Mouse (Mus musculus) spleen, adult 18-20 months (tissue): ENCODE results near the gene Tmsb15b2.
"Not testable (repeated sequence)": the region's sequence is repeated elsewhere in the genome, so short reads cannot be mapped to it uniquely, and the experiment has no call there.

Experiments
- DNase-seq, 2 experiments: peaks; one replicate each; pipeline ENCODE4 v3.0.0; 2022; ENCODE audit warnings: mixed read lengths in 2 of 2

Gene Tmsb15b2

DNA sequence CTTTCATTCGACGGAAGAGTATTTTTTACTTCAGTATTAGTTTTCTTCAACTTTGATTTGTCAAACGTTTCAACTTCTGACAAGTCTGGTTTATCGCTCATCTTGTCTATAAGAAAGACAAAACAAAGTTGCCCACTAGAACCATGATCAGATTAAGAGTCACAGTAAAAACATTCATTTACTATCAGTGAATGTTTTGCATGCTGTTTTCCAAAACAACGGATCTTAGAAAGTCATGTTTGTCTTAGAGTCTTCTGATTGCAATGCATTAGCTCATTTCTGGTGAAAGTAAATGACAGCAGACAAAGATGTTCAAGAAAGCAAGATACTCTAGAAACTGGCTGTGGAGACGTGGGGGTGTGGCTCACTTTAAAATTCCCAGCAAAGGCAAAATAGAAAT lies at the start of gene Tmsb15b2:
TSS of gene Tmsb15b2 (minus strand) at position 101 of the 400 bp plus-strand sequence.
- not testable (repeated sequence) for DNase-seq

DNA sequence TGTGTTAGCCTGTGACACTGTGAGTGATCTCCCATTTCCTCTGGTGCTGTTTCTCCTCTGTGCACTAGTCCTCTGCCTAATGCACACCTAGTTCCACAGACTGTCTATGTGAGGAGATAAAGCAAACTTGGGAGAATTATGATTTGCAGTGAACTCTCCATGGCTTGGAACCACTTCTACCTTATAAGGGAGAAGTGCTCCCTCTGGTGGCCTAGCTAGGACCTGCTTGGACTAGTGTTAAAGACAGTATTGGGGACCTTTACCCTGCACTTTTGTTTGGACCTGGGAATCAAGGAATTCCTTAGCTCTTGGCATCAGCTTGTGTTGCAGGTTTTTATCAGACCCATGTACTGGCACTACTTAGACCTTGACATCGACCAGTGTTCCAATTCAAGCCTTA lies 44.0 kb upstream of the Tmsb15b2 start:
- DNase-seq = peak; percentile 16 to 63

DNA sequence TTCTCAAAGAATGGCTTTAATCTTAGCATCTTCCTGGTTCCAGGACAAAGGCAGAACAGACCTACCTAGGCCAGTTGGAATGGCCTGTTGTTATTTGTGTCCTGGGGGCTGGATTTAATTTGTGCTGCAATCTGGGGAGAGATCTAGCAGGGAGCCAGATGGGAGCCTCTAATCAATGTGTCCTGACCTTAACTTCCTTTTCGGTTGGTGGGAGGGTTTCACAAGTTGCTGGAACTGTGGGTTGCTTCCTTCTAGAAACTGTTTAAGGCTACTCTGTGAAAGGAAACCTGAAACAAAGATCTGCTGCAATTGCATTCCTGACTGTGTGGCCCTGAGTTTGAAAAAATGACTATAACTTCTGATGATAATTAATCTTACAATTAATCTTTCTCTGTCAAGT lies 42.4 kb upstream of the Tmsb15b2 start:
- DNase-seq = no peak

DNA sequence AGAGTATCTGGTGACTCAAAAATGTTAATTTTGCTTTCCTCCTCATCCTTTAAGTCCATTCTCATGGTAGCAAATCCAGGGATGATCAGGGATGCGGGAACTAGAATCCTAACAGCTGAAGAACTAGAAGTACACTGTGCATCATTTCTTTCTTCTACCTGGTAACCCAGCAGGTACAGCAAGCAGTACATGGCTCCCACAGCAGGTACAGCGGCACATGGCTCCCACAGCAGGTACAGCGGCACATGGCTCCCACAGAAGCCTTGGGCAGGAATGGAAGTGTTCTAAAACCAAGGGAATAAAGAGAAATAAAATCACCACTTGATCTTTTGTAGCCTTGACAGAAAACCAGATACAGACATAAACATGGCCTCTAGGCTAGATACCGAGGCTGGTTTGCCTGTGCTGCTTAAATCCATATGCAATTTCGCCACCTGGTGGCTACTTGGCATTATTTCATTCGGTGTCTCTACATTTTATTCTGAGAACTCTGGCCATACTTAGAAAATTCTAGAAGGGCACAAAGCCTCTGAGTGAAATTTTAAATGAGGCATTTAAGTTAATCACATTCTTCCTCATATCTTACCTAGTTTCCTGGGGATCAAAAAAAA lies 39.9 kb upstream of the Tmsb15b2 start:
- DNase-seq = peak in 1 of 2 experiments; percentile 35

DNA sequence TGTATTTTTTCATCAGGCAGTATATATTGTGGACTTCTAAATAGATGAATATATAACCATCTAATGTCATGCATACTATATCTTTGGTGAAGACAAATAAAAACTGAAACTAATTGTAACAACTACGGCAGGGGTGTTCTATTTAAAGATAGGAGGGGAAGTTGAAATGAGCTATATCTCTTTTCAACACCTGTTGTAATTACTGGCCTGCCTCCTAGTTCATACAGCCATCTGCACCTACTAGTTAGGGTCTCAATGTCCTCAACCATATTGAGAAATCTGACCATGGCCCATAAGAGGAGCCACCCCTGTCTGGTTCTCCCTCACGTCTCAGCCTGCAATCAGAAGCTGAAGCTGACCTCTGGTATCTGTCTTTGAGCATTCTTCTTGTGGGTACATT lies 21.0 kb upstream of the Tmsb15b2 start:
- no peak for DNase-seq

DNA sequence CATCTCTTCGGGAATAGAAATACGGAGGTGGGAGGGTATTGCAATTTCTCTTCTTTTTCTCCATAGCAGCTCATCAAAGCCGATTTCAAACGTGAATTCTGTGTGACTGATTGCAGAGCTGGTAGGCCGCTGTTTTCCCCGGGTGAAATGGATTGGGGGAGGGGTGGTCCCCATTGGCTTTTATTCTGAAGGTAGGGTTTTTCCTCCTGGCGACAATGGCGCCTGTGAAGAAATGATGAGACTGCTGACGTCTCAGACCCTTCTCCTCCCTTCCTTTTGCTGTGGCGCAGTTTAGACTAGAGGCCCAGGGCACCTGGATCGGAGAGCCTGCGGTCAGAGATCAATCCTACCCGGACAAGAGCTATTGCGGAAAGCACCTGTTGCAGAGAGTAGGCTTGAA lies 18.3 kb upstream of the Tmsb15b2 start:
- DNase-seq = no peak

DNA sequence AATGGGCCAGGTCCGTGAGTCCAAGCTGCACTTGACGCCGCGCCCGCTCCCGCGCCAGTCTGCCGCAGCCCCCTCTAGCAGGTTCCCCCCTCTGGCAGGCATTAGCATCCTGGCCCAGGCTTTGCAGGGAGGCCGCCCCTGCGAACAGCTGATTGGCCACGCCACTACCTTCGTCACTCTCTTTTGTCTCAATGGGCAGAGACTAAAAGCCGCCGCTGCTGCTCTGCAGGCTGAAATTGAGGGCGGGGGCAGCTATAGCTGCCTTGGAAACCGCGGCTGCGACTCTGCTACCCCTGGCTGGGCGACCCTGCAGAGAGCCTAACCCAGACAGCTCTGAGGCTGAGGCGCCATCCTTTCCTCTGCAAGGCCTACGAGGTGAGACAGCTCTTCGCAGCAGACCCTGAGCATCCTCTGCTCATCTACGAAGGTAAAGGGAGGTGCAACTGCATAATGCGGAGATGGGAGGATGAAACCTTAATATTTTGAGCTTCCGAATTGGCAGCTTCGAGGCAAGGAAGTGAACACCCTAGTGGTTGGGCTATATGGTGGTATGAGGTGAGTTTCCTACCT lies 17.8 kb upstream of the Tmsb15b2 start, which contains the start of gene Zcchc18:
TSS of gene Zcchc18 (plus strand) at position 178 of the 570 bp plus-strand sequence.
- DNase-seq = peak; percentile 63 to 68

DNA sequence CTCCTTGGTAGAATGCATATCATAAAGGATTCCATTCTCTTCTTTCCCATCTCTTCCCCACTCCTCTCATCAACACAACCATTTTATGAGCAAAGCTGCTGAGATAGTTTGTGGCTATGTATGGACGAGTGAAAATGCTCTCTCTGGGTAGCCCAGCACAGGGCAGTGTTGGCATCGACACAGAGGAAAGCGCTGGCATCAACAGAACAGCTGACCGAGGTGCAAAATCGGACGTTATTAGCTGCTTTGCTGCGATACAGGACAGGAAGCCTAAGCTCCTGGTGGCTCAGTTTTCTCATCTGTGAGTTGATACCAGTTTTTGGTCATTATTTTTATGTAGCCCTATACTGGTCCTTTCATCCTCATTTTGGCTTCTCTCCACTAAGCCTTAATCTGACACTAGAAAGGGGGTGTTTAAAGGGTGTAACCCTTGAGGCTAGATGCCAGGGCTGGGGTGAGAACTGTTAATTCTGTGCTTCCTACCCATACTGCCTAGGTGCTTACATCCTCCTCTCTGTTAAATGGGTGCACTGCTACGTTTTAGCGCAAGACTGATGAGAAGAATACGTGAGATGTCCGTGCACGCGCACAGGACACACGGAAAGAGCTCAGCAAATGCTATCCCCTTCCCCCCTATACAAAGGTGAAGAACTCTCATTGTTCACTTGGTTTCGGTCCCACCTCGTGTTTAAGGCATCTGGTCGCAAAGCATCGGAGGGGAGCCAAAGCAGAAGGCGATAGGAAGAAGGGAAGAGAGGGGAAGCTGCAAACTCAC lies 17.1 kb upstream of the Tmsb15b2 start:
- DNase-seq = no peak

DNA sequence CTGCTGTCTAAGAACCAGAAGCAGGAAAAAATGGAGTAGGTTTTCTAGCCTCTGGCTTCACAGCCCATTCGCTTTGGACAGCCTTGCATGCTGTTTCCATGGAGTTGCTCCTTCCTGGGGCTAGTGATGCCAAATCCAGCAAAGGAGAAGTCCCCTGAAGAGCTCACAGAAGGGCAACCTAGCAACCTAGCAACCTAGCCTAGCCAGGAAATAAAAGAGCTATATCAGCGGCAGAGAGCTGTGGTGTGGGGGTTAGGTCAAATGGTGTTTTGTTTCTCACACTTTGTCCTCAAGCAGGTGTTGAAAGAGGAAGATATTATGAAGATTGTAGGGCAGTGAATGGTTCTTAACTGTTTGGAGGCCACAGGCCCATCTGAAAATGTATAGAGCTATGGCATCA lies 16.0 kb upstream of the Tmsb15b2 start:
- no peak for DNase-seq

DNA sequence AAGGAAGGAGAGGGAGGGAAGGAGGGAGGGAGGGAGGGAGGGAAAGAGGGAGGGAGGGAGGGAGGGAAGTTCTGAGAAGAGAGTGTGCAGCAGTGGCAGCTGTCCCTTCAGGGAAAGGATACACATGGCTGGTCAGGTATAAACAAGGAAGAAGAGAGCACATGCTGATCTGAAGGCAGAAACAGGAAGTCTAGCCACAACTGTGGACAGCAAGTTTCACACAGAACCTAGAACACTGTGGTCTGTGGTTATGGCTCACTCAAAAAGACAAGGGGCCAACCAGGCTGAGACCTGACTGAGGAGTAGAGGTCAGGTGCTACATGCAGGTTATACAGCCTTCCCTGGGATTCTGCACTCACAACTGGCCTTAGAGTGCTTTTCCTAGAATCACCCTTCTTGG lies 10.7 kb upstream of the Tmsb15b2 start:
- DNase-seq = peak in 1 of 2 experiments; percentile 32

DNA sequence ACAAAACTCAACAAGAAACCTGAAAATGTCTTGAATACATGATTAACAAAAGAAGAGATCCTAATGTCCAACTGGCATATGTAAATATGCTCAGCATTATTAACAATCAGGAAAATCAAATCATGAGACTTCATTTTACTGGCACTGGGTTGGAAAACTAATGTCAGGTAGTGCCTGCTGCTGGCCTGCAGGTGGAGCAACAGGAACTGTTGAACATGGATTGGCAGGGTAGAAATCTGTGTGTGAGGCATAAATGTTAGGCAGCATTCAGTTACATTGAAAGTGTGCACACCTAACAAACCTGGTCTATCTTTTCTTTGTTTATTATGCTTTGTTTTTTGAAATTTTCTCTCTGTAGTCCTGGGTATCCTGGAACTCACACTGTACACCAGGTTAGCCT lies 3.3 kb upstream of the Tmsb15b2 start:
- DNase-seq = no peak

DNA sequence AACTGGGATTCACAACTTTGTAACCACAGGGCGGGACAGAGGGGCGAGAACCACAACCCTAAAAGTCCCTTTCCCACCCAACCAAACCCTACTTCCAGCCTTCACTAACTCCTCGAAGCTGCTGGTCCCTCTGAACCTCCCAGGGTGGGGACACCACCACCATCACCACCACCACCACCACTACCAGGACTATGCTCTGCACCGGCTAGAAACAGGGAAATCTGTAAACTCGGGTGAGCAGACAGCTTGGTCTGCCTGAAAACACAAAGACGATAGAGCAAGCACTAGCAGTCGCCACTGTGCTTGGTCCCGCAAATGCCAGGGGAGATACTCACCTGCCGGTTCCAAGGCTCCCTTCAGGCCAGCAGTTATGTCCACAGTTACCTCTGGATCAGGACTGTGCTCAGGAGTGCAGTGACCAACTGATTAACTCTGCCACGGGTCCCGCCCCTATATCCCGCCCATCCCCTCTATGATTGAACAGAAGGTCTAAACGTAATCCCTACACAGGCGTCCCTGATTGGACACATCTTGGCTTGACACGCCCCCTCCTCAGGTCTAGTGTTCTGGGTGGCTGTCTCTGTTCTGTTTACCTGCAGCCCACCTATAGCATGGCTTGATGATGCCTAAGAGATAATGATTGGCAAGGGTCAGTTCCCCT lies 1.3 kb upstream of the Tmsb15b2 start, which contains the start of the genes Tmsb15l and Tmsb15b1:
TSS of gene Tmsb15l (minus strand) at position 446 of the 661 bp plus-strand sequence.
TSS of gene Tmsb15b1 (minus strand) at position 451 of the 661 bp plus-strand sequence.
- DNase-seq = peak in 1 of 2 experiments; percentile 47

DNA sequence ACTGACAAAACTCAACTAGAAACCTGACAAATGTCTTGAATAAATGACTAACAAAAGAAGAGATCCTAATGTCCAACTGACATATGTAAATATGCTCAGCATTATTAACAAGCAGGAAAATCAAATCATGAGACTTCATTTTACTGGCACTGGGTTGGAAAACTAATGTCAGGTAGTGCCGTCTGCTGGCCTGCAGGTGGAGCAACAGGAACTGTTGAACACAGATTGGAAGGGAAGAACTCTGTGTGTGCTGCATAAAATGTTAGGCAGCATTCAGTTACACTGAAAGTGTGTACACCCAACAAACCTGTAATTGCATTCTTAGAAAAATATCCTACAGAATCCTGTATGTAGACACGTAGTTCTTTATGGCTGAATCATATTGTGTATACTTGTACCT lies 15.6 kb downstream of the Tmsb15b2 start:
- DNase-seq = no peak

DNA sequence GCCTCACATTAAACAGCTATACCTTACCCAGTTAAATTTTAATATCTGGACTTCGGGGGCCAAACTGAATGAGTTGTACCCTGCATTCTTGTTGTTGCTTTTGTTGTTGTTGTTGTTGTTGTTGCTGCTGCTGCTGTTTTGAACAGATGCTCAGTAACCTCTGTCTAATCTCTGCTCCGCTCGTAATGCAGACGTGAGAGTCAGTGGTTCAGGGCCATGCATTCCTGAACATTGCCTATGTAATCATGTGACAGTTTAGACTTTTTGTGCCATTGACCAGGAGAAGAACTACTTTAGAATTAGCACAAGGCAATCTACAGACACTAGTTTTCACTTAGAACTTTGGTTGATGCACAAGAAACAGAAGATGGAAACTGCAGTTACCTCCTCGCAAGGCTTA lies 17.0 kb downstream of the Tmsb15b2 start:
- DNase-seq = not testable (repeated sequence)

DNA sequence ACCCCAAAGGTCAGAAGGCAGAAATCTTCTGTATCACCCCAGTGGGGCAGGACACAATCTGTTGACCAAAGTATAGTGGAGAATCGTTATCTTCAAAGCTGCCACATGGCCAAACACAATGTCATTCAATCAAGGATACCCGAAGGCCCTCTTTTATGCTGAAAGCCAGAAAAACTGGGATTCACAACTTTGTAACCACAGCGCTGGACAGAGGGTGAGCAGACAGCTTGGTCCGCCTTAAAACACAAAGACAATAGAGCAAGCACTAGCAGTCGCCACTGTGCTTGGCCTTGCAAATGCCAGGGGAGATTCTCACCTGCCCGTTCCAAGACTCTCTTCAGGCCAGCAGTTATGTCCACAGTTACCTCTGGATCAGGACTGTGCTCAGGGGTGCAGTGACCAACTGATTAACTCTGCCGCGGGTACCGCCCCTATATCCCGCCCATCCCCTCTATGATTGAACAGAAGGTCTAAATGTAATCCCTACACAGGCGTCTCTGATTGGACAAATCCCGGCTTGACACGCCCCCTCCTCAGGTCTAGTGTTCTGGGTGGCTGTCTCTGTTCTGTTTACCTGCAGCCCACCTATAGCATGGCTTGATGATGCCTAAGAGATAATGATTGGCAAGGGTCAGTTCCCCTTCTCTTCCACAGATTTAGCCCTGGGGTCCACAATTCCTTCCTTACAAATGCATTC lies 17.6 kb downstream of the Tmsb15b2 start:
- DNase-seq = peak in 1 of 2 experiments; percentile 54

DNA sequence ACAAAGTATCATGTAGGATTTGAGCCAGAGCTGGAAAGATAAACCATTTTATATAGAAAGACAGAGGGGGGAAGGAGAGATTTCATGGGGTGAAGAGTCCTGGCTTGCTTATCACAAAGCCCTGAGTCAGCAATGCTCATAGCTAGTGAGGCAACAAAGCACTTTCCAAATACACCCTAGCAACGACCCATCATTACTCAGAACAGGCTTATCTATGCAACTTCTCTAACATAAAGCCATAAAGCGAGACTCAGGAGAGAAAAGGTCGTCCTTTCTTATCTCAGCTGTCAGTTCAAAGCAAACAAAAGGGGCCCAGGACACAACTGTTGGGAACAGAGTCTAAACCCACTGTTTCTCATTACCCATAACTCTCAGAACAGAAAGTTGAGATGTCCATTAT lies 37.3 kb downstream of the Tmsb15b2 start:
- no peak for DNase-seq

DNA sequence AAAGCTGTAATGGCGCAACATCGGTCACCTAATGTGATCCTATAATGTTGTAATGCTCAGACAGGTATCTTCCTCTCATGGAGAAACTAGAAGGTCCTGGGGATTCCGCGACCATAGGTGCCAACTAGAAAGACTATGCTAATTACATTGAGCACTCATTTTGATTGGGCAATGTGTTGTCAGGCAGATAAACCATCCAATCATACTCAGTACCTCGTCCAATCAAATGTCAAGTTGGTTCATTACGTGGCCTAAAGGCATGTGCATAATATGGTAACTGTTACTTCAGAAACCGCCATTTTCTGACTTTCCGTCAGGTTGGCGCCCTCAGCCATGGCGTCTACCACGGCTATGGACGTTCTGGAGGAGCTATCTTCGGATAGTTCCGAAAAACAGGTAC lies 48.3 kb downstream of the Tmsb15b2 start, which contains the start of gene H2bfm:
TSS of gene H2bfm (plus strand) at position 295 of the 400 bp plus-strand sequence.
- DNase-seq = no peak

DNA sequence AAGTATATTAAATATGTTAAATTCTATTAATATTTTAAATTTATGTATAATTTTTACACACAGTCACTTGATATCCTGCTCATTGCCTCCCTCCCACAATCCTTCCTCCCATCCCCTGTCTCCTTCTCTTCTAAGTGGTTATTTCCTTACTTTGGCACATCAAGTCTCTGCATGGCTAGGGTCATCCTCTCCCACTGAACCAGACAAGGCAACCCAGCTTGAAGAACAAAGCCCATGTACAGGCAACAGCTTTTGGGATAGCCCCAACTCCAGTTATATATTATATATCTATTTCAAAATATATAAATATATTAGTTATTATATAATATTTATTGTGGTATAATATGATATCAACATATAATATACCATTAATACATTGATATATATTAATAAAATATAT lies 49.4 kb downstream of the Tmsb15b2 start:
- DNase-seq = no peak
